Mouse (Mus musculus) heart, embryonic 13.5 days (tissue): ENCODE data around the gene Vegfd. TPM values are rescaled to one million over a fixed set of nuclear protein-coding genes. Genes with fewer than 3 reads are reported as not detected.

Source experiments
- ATAC-seq: fragments of 200-750 bp; cut with Nextera tagmentation; 2 replicates; pipeline ENCODE4 v1.8.0; 2017; ENCODE audit warnings: moderate TSS enrichment; ENCODE audit not compliant: insufficient number of reproducible peaks, low FRiP score, low TSS enrichment; ENCODE audit errors: extremely low read depth
- H3K27ac ChIP-seq: fragments of 300-500 bp; sonication (generic); replicated peaks from 2 replicates; pipeline ENCODE4 v1.5.1; 2015; ENCODE audit warnings: moderate library complexity, mild to moderate bottlenecking, inconsistent platforms
- H3K27me3 ChIP-seq: fragments of 300-500 bp; sonication (generic); replicated peaks from 2 replicates; pipeline ENCODE4 v1.6.1; 2015; ENCODE audit warnings: mild to moderate bottlenecking, inconsistent platforms
- H3K36me3 ChIP-seq: fragments of 300-500 bp; sonication (generic); 2 replicates; pipeline ENCODE4 v1.6.1; 2015; ENCODE audit warnings: mild to moderate bottlenecking, inconsistent platforms
- H3K4me1 ChIP-seq: fragments of 300-500 bp; sonication (generic); 2 replicates; pipeline ENCODE4 v1.6.1; 2015; ENCODE audit warnings: inconsistent platforms
- H3K4me2 ChIP-seq: fragments of 300-500 bp; sonication (generic); 2 replicates; pipeline ENCODE4 v1.6.1; 2015; ENCODE audit warnings: inconsistent platforms, mild to moderate bottlenecking, moderate library complexity
- H3K4me3 ChIP-seq: fragments of 300-500 bp; sonication (generic); 2 replicates; pipeline ENCODE4 v1.5.1; 2015; ENCODE audit warnings: moderate library complexity, mild to moderate bottlenecking, inconsistent platforms
- H3K9ac ChIP-seq: fragments of 300-500 bp; sonication (generic); 2 replicates; pipeline ENCODE4 v1.6.1; 2015; ENCODE audit warnings: inconsistent platforms, mild to moderate bottlenecking, moderate library complexity
- H3K9me3 ChIP-seq: fragments of 300-500 bp; sonication (generic); 2 replicates; pipeline ENCODE4 v1.6.1; 2016; ENCODE audit warnings: inconsistent platforms
- WGBS: fragments of 180-500 bp; shearing (Covaris S2); methylation state at CpG from one replicate; pipeline ENCODE4 v1.1.7; 2015; ENCODE audit warnings: mixed read lengths; 5-methylcytosine and 5-hydroxymethylcytosine counted together
- polyA plus RNA-seq: library from polyadenylated mRNA; unstranded; fragments of >200 nt; fragmentation: Nextera tagmentation; extraction: Ambion mirVana; gene quantifications from 2 replicates; pipeline ENCODE4 v1.2.1, GENCODE M21; 2015

Gene Vegfd
- polyA plus RNA-seq, 1 experiment from 2014 or later = 4.7 TPM

- Histone ChIP-seq H3K27ac (no peak overlapping the region), H3K27me3 (no peaks in the 10 kb centered on the region), H3K9ac (peak overlapping the region; percentile 64; the same call in 1 of the 2 replicates), H3K4me3 (peak overlapping the region; percentile 49), H3K9me3 (no peaks in the 10 kb centered on the region), H3K4me2 (peak overlapping the region; percentile 77), H3K4me1 (no peaks in the 10 kb centered on the region), H3K36me3 (no peaks in the 10 kb centered on the region)
- ATAC-seq = peak; percentile 89
- 14% methylated on average over 25 of the region's 33 CpGs for WGBS
Measured at GRCm38 (mm10) chrX:164381618-164382408, 8.6 kb downstream of the Vegfd start.

- Histone ChIP-seq H3K4me1 (no peaks in the 10 kb centered on the region), H3K27ac (no peak overlapping the region), H3K9me3 (no peaks in the 10 kb centered on the region), H3K9ac (no peak overlapping the region), H3K4me3 (no peak overlapping the region), H3K36me3 (no peaks in the 10 kb centered on the region), H3K4me2 (no peak overlapping the region), H3K27me3 (no peaks in the 10 kb centered on the region)
- 59% methylated on average over 4 of the region's 4 CpGs for WGBS
- no peak for ATAC-seq
Measured at GRCm38 (mm10) chrX:164394091-164394490, 20.9 kb downstream of the Vegfd start.

DNA sequence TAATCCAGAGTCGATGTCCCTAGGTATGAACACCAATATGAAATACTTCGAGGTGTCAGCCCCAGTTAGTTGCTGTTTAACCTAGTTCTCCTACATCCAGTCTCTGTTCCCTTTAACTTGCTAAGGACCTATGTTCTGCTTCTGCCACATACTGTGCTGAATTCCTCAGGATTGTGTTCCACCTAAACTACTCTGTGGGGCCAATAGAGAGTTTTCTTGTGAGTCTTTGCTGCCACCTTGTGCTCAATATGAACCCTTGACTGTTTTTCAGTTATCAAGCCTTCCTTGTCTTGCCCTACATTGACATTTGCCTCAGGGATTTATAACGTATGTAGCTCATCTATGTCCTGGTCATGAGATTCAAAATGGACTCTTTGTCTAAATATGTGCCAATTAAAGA is 25.3 kb downstream of the Vegfd start:
- Histone ChIP-seq H3K27me3 (no peaks in the 10 kb centered on the region), H3K4me1 (no peaks in the 10 kb centered on the region), H3K9ac (no peak overlapping the region), H3K9me3 (no peaks in the 10 kb centered on the region), H3K4me2 (no peak overlapping the region), H3K27ac (no peak overlapping the region), H3K36me3 (no peaks in the 10 kb centered on the region), H3K4me3 (no peak overlapping the region)
- 53% methylated on average over 3 of the region's 3 CpGs for WGBS
- ATAC-seq = no peak

GRCm38 (mm10) chrX:164405080-164405649 is 32.0 kb downstream of the Vegfd start:
- Histone ChIP-seq H3K4me3 (no peak overlapping the region), H3K4me1 (no peaks in the 10 kb centered on the region), H3K27ac (no peak overlapping the region), H3K27me3 (no peaks in the 10 kb centered on the region), H3K9ac (no peak overlapping the region), H3K9me3 (no peaks in the 10 kb centered on the region), H3K36me3 (no peaks in the 10 kb centered on the region), H3K4me2 (no peak overlapping the region)
- no peak for ATAC-seq

DNA sequence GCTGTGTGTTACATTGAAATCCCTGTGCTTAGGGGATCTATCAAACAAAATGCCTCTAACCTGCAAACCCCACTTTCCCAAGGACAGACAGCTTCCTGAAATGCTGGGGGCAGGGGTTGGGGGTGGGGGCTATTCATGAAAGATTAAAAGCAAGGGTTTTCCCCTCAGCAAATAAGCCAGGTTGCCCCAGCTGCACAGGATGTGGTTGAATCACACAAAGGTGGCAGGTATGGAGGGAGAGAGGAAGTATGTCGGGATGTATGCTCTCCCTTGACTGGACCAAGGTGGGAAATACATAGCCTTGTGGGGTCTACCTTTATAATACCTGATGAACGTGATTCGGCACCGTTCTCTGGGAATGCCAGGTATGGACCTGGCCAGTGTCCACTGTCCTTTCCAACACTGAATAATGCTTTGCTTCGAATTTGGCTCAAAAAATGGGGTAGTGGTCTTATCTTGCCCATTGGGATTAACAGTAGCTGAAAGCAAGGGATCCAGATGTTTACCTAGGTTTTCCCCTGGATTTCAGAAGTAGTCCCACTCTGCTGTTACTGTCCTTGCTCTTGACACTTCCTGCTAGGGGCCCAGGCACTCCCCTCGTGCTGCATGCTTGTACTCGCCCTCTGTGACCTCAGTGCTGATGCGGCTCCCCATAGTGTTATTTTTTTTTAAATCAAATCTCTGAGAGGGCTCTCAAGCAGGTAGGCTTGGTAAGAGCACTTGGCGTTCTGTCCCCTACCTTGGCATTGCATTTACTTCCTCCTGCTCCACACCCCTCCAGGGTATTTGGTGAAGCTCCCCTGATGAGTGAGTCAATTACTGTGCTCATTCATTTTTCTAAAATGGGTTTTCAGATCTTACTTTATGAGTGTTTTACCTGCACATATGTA is 33.2 kb downstream of the Vegfd start:
- 59% methylated on average over 9 of the region's 9 CpGs for WGBS
- ATAC-seq = no peak

DNA sequence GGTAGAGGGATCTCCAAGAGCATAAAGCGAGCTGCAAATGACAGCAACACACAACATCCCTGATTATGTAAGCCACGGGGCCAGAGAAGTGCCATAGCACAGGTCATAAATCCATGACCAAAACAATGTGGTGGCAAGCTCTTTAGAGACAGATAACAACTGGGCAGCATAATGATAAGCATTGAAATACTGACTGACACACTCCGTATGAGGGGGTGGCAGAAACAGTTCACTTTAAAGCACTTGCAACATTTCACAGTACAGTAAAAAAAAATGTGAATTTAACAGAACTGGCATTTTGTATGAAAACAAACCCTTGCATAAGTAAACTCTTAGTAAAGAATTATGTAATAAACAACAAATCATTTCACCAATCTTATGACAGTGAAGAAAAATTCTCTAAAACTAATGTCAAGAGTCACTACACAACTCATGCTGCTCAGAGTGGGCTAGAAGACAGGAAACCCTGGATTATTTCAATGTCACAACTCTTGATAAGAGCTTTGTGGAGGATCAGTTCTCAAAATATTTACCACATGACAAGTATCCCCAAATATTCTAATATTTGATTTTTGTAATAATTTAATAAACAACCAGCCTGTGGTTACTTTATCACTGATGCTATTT is 35.2 kb downstream of the Vegfd start:
- Histone ChIP-seq H3K4me3 (no peak overlapping the region), H3K4me1 (no peaks in the 10 kb centered on the region), H3K9ac (no peak overlapping the region), H3K9me3 (no peaks in the 10 kb centered on the region), H3K36me3 (no peaks in the 10 kb centered on the region), H3K27me3 (no peaks in the 10 kb centered on the region), H3K27ac (no peak overlapping the region), H3K4me2 (no peak overlapping the region)
- WGBS = 47% methylated on average over 3 of the region's 3 CpGs
- ATAC-seq = no peak

More for the DNA sequence above, 33.2 kb downstream of the Vegfd start:
- Histone ChIP-seq H3K27me3 (no peaks in the 10 kb centered on the region), H3K4me3 (no peak overlapping the region), H3K9me3 (no peaks in the 10 kb centered on the region), H3K27ac (no peak overlapping the region), H3K9ac (no peak overlapping the region), H3K4me2 (no peak overlapping the region), H3K36me3 (no peaks in the 10 kb centered on the region), H3K4me1 (no peaks in the 10 kb centered on the region)

GRCm38 (mm10) chrX:164410562-164410961 is 37.4 kb downstream of the Vegfd start:
- WGBS = 79% methylated on average over 1 of the region's 1 CpGs
- Histone ChIP-seq H3K9me3 (no peaks in the 10 kb centered on the region), H3K4me3 (no peak overlapping the region), H3K36me3 (no peaks in the 10 kb centered on the region), H3K27me3 (0 out of 2 replicates have a peak, but pooled peaks cover 3% of the 10 kb centered on the region), H3K27ac (no peak overlapping the region), H3K4me1 (no peaks in the 10 kb centered on the region), H3K9ac (no peak overlapping the region), H3K4me2 (no peak overlapping the region)
- ATAC-seq = no peak

DNA sequence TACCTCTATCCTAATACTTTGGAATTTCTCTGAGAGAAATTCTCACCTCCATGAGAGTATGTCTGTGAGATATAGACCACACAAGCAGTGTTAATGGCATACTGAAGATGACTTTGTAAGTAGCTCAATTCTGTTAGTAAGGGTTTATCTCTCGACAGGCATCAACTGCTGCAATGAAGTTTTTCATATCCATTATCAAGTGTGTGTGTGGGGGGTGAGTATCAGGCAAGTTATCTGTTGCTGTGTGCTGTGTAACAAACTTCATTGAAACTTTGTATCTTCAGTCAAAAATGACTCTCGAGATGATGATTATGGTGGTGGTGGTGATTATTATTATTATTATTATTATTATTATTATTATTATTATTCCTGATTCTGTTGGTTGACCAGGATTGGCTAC is 43.6 kb downstream of the Vegfd start:
- 74% methylated on average over 2 of the region's 2 CpGs for WGBS
- peaks cover 13% of the 10 kb centered on the region for H3K4me1 ChIP-seq

GRCm38 (mm10) chrX:164418008-164418407 is 44.8 kb downstream of the Vegfd start:
- no peak overlapping the region for H3K27ac ChIP-seq
- H3K4me1 ChIP-seq = peaks cover 13% of the 10 kb centered on the region
- no peaks in the 10 kb centered on the region for H3K9me3 ChIP-seq
- no peak overlapping the region for H3K4me2 ChIP-seq
- peaks cover 6% of the 10 kb centered on the region; the same call in 1 of the 2 replicates for H3K36me3 ChIP-seq
- no peak overlapping the region for H3K4me3 ChIP-seq
- H3K27me3 ChIP-seq = 0 out of 2 replicates have a peak, but pooled peaks cover 3% of the 10 kb centered on the region
- no peak overlapping the region for H3K9ac ChIP-seq
- ATAC-seq = no peak

More for the DNA sequence above, 43.6 kb downstream of the Vegfd start:
- ATAC-seq = no peak
- H3K27me3 ChIP-seq = 0 out of 2 replicates have a peak, but pooled peaks cover 3% of the 10 kb centered on the region
- no peak overlapping the region for H3K4me2 ChIP-seq
- H3K9ac ChIP-seq = no peak overlapping the region
- H3K36me3 ChIP-seq = no peaks in the 10 kb centered on the region
- H3K27ac ChIP-seq = no peak overlapping the region
- H3K9me3 ChIP-seq = no peaks in the 10 kb centered on the region
- H3K4me3 ChIP-seq = no peak overlapping the region

DNA sequence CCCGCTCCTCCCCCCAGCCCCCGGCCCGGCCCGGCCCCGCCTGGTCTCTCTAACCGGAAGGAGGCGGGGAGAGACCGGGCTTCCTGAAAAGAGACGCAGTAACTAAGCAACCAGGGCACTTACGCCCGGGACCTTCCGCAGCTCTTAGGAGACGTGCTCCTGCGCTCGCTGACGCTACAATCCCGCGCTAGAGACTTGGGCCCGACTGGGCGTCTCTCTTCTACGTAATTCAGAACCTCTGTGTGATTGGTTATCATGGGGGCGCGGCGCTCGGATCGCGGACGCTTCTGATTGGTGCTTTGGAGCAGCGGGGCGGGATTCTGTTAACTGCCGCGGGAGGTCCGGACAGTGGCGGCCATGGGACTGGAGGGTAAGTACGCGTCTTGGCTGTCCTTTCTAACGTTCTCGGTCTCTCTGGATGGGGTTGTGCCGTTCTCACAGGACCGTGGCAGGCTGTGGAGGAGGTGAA is 46.3 kb downstream of the Vegfd start, which contains the start of gene Piga:
Gene Piga (plus strand): TSS at position 317 of the 469 bp plus-strand sequence.
- peak within 1 kb of the TSS; percentile 87 for H3K9ac ChIP-seq
- H3K4me1 ChIP-seq = peaks cover 13% of the 10 kb centered on the region
- WGBS = 12% methylated on average over 40 of the region's 40 CpGs
- H3K27ac ChIP-seq = peak within 1 kb of the TSS; percentile 74
- peaks cover 14% of the 10 kb centered on the region for H3K36me3 ChIP-seq
- peak within 1 kb of the TSS; percentile 64 for H3K4me3 ChIP-seq
- 0 out of 2 replicates have a peak, but pooled peaks cover 3% of the 10 kb centered on the region for H3K27me3 ChIP-seq
- H3K9me3 ChIP-seq = no peaks in the 10 kb centered on the region
- peak; percentile 94 for ATAC-seq
- peak within 1 kb of the TSS; percentile 74 for H3K4me2 ChIP-seq

DNA sequence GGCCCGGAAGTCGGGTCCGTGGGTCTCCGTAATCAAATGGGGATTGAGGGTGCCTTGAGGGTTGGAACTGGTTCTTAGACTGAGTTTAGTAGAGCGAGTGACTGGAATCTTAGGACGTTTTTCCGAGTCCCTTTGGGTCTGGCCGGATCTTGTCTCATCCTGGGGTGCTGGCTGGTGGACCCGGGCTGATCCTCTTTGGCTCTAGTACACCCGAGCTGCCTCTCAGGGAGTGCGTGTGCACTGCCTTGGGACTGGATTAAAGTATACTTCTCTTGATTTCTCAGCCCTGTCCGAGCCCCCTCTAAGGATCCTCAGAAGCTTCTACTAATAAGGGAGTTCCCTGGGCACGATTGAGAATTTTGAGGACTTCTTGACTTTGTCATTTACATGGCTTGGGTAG is 46.8 kb downstream of the Vegfd start:
- Histone ChIP-seq H3K27ac (peak overlapping the region; percentile 74), H3K4me3 (peak overlapping the region; percentile 64), H3K9me3 (no peaks in the 10 kb centered on the region), H3K4me1 (peaks cover 13% of the 10 kb centered on the region), H3K4me2 (peak overlapping the region; percentile 74), H3K36me3 (peaks cover 14% of the 10 kb centered on the region), H3K27me3 (no peaks in the 10 kb centered on the region), H3K9ac (peak overlapping the region; percentile 87)
- no peak for ATAC-seq
- WGBS = 14% methylated on average over 13 of the region's 13 CpGs
